Mouse (Mus musculus): ENCODE measurements around the gene Nlrp3.
"Not testable (repeated sequence)": the region's sequence is repeated elsewhere in the genome, so short reads cannot be mapped to it uniquely, and the experiment has no call there.

Gene Nlrp3

DNA sequence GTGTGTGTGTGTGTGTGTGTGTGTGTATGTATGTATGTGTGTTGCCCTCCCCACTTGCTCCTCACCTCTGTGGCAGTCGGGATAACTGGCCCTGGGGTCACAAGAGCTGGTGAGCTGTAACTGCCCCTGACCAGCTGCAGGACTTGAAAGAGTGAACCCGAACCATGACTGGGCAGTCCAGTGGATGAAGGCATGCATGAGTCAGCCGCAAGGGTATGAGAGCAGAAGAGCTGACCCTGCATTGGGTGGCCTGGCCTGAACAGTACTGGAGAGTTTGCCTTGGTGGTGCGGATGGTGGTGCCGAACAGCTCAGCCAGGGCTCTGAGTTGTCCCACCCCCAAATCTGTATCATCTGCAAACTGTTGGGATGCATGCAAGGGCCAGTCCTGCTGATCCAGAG is 9.8 kb upstream of the Nlrp3 start:
- no peak for DNase-seq (ENCODE audit: low read depth, low spot score)

DNA sequence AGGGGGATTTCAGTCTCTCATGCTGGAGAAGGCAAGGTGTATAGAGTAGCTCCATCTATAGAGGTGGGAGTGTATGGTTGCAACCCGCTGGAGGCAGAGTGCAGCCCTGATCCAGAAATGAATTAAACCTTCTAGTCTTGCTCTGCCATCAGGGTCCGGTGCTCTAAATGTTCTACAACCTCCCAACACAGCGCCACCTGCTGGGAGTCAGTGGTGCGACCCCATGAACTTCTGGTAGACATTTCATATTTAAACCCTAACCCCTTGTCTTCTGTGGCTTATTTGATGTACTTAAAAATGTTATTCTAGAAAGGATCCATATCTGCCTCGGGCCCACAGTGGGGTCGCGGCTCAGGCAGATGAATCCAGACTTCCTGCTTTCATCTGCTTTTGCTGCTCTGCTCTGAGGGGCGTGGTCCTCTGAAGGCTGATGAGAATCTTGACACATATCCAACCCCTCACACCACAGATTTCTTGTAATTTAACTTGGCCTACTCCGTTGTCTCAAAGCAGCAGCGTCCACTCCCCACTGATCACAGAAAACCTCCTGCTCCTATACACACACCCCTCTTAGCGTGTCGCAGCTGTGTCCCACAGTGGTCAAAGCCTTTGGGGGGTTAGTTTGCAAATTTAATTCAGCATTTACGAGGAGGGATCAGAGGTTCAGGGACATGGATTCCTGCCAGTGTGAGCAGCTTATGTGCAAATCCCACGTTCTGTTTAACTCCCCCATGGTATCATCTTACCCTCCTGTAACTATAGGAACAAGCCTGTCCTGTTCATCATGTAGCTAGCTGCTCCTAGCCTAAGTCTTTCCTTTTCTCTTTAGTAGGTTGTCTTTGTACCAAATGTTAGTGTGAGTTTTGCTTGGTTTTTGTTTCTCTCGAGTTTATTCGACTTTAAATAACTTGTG is 3.9 kb upstream of the Nlrp3 start:
- DNase-seq (ENCODE audit: low read depth, low spot score) = peak; percentile 83

DNA sequence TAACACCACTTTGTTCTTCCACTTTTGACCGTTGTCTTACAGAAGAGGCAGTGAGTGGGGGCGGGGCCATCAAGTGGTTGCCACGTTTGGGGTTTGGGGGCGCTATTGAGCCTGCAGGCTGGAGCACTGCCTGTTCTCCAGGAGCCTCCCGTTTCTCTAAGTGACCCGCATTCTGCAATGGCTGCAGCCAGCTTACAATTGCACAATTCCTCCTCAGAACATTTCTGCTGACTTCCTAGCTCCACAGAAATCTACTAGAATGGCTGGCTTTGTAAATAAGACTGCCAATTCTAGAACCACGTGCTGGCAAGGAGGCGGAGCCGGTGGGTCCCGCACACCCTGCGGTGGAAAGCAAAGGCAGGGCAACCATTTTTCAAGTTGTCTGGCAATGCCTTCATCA is 3.0 kb upstream of the Nlrp3 start:
- peak; percentile 88 for DNase-seq (ENCODE audit: low read depth, low spot score)

- no peak for DNase-seq (ENCODE audit: low read depth, low spot score)
Observed at GRCm38 (mm10) chr11:59540123-59540522, 1.2 kb upstream of the Nlrp3 start.

DNA sequence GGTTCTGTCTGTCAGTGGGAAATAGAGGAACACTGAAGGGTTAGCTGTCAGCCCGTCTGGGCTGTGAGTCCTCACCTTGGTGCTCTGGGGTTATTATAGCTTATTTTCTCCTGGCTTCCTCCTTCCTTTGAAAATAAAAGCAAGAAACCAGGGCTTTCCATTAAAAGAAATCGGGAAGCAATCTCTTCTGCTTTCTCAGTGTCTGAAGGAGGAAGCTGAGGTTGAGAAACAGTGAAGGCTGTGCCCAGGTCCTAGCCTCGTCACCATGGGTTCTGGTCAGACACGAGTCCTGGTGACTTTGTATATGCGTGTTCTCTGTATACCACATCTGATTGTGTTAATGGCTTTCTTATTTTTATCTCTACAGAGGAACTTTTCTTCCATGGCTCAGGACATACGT is 1.1 kb downstream of the Nlrp3 start:
- no peak for DNase-seq (ENCODE audit: low read depth, low spot score)

DNA sequence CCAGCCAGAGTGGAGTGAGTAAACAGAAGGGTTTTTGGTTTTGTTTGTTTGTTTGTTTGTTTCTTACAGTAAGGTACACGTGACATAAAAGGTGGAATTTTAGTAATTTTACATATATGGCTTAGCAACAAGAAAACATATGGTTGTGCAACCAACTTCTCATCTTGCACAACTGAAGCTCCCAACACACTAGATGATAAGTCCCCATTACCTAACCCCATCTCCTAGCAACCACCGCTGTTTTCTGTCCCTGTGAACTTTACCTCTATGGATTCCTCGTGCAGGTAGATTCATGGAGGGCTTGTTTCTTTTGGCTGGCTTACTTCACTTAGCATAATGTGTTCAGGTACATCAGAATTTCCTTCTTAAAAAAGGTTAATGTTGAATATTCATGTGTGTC is 2.0 kb downstream of the Nlrp3 start:
- no peak for DNase-seq (ENCODE audit: low read depth, low spot score)

- peak; percentile 51 for DNase-seq (ENCODE audit: low read depth, low spot score)
Observed at GRCm38 (mm10) chr11:59544005-59544404, 2.6 kb downstream of the Nlrp3 start.

DNA sequence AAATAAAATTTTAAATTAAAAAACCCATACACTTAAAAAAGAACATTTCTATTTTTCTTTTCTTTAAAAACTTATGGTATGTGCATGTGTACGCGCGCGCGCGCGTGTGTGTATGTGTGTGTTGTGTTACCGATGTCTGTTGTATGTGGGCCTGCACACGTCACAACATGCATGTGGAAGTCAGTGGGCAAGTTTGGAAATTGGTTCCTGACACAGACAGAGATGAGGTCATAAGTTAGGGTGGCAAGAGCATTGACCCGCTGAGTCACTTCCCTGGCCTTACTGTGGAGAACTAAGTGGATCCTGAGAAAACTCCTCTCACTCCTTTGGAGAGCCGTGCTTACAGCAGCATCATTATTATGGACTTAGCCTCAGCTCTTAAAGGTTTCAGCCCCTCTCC is 12.8 kb downstream of the Nlrp3 start:
- no peak for DNase-seq (ENCODE audit: low read depth, low spot score)

DNA sequence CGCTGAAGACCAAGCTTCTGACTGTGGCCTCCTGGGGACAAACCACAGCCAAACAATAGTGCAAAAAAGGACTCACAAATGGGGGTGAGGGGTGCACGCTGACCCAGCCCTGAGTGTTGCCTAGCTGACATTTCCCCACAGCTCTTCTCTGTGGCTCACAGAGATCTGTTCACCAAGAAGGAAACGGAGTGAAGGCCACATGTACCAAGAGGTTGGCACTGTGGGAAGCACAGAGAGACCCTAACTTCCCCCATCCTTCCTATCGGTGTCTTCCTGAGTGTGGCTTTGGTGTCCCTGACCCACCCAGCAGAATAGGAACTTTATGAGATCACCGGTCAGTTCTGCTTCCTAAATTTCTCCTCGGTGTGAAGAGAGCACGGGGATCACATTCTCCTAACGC is 13.2 kb downstream of the Nlrp3 start:
- DNase-seq (ENCODE audit: low read depth, low spot score) = no peak

GRCm38 (mm10) chr11:59560906-59561305 is 19.5 kb downstream of the Nlrp3 start:
- DNase-seq (ENCODE audit: low read depth, low spot score) = no peak

DNA sequence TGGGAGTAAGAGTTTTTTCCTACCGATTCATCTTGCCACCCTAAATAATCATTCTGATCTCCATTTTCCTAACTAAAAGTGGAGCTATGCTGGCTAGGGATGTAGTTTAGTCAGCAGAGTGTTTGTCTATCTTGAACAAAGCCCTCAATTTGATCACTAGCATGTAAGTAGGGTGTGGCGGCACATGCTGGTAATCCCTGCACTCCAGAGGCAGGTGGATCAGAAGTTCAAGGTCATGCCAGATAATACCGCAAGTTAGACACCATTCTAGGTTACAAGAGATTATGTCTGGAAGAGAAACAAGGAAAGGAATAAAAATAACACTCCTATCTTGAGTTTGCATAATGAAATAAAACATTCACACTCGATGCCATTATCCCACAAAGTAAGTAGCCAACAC is 21.0 kb downstream of the Nlrp3 start:
- DNase-seq (ENCODE audit: low read depth, low spot score) = peak; percentile 69

GRCm38 (mm10) chr11:59562837-59563236 is 21.5 kb downstream of the Nlrp3 start:
- DNase-seq (ENCODE audit: low read depth, low spot score) = no peak

DNA sequence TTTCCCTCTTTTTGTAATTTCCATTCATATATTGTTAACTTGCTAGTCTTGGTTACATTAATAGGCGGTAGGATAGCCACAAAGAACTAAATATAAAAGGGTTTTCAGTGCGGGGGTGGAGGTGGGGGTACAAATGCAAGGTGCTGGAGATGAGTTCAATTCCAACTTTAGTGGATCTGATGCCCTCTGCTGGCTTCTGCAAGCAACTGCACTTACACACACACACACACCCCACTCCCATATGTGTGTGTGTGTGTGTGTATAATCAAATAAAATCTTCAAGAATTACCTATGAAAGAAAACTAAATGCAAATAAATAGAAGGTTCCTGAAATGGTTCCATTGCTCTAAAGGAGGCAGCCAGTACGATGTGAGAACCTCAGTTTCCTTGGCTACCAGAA is 27.9 kb downstream of the Nlrp3 start:
- DNase-seq (ENCODE audit: low read depth, low spot score) = peak; percentile 50

DNA sequence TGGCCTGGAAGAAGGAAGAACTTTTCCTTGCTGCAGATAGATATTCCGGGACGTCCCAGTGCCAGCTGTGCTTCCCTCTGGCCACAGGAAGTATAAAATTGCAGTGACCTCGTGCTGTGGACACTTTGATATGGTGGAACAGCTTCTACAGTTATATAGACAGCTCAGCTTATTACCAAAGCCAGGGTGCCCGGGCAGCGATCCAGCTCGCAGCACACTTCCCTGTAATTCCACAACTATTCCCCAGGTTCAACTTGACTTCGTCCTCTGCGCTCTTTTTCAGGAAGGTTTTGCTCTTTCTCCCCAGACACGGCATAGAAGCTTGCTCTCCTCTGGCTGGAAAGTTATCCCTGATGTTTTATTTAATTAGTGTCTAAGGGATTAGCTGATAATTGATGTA is 34.4 kb downstream of the Nlrp3 start:
- no peak for DNase-seq (ENCODE audit: low read depth, low spot score)

- not testable (repeated sequence) for DNase-seq (ENCODE audit: low read depth, low spot score)
Observed at GRCm38 (mm10) chr11:59576135-59576534, 34.8 kb downstream of the Nlrp3 start, which contains the start of gene Olfr222. Gene Olfr222, minus strand, starts transcription at chr11:59576235.

- DNase-seq (ENCODE audit: low read depth, low spot score) = peak; percentile 35
Observed at GRCm38 (mm10) chr11:59584539-59584938, 43.2 kb downstream of the Nlrp3 start.

DNA sequence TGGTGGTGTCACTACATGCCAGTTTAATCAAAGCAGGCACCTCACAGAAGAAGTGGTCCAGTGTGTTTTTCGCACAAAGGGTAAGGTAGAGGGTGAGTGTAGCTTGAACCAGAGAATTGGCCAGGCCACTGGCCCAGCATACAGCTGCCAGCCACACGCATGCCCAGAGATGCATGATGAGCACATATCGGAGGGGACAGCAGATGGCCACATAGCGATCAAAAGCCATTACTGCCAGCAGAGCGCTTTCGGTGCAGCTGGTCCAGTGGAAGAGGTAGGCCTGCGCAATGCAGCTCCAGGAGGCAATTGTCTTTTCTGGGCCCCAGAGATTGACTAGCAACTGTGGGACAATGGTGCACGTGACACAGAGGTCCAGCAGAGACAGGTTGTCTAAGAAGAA is 48.1 kb downstream of the Nlrp3 start:
- no peak for DNase-seq (ENCODE audit: low read depth, low spot score)

GRCm38 (mm10) chr11:59593189-59593588 is 51.8 kb downstream of the Nlrp3 start, which contains the start of gene Olfr223:
Gene Olfr223, minus strand, starts transcription at chr11:59593289.
- DNase-seq (ENCODE audit: low read depth, low spot score) = no peak

DNA sequence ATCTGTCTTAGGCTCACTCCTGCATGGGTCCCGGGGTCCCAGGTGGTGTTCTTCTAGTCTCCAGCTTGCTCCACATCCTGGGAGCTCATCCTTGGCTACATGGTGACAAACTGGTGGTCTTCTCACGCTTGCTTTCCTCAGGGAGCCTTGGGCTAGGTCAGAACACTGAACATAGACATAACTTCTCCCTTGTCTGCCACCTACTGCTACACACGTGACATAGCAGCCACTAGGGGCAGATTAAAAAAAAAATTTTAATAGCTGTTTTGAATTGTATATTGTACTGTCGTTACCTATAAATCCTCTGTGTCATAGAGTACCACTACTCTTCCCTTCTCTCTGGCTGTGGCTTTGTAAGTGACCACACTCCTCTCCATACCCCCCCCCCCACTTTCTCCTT is 54.7 kb downstream of the Nlrp3 start:
- DNase-seq (ENCODE audit: low read depth, low spot score) = no peak

GRCm38 (mm10) chr11:59596950-59597349 is 55.6 kb downstream of the Nlrp3 start:
- no peak for DNase-seq (ENCODE audit: low read depth, low spot score)

DNA sequence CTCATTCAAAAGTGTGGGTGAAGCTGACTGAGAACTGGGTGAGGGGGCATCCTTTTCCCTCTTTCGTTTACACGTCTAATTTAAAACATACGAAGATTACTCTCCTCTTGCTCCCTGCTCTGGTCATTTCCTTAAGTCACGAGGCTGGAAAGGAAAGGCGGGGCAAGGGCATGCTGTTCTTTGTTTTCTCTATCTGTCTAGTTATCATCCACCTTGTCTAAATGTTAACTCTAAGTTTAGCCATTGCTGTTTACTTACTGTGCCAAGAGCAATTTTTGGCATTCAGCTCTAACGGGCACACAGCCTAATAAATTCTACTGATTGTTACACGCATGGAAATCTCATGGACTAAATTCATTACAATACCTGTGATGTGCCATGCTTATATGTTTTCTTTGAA is 57.8 kb downstream of the Nlrp3 start:
- DNase-seq (ENCODE audit: low read depth, low spot score) = no peak

GRCm38 (mm10) chr11:59600872-59601271 is 59.5 kb downstream of the Nlrp3 start:
- peak; percentile 16 for DNase-seq (ENCODE audit: low read depth, low spot score)

- DNase-seq (ENCODE audit: low read depth, low spot score) = no peak
Observed at GRCm38 (mm10) chr11:59602287-59602686, 60.9 kb downstream of the Nlrp3 start.
